Mouse (Mus musculus) frontal cortex, adult 2 months (tissue): Measurements from ENCODE around the gene Drg1. TPM values are rescaled to one million over a fixed set of nuclear protein-coding genes. Genes with fewer than 3 reads are reported as not detected.
"Not testable (repeated sequence)": the region's sequence is repeated elsewhere in the genome, so short reads cannot be mapped to it uniquely, and the experiment has no call there.

Experiments
- DNase-seq, 2 experiments: peaks; one replicate each; pipeline ENCODE4 v3.0.0; 2022; ENCODE audit warnings: low spot score in 1 of 2; ENCODE audit errors: extremely low spot score in 1 of 2
- polyA plus RNA-seq: library from polyadenylated mRNA; depleted of rRNA; stranded (reverse); fragments of >200 nt; gene quantifications from 2 replicates; pipeline ENCODE4 v1.2.3, GENCODE M21; 2012; rRNA removed

The Drg1 gene
- polyA plus RNA-seq, 1 experiment, result 86.1 TPM

- not testable (repeated sequence) for DNase-seq
Observed at GRCm38 (mm10) chr11:3145359-3146165, 120.7 kb downstream of the Drg1 start.

- not testable (repeated sequence) for DNase-seq
Observed at GRCm38 (mm10) chr11:3143984-3144383, 122.2 kb downstream of the Drg1 start.

- peak; percentile 67 to 90 for DNase-seq
Observed at GRCm38 (mm10) chr11:3142413-3142812, 123.8 kb downstream of the Drg1 start.

- not testable (repeated sequence) for DNase-seq
Observed at GRCm38 (mm10) chr11:3140967-3141535, 125.2 kb downstream of the Drg1 start.

- DNase-seq, result not testable (repeated sequence)
Observed at GRCm38 (mm10) chr11:3138323-3138722, 127.9 kb downstream of the Drg1 start.

Other genes starting within 250 kb of the Drg1 start
- gene Sfi1, start 73.0 kb downstream of the Drg1 start, polyA plus RNA-seq, result 32.7 and 36.6 TPM in 2 replicates
- gene Eif4enif1, start 64.0 kb downstream of the Drg1 start, polyA plus RNA-seq, result 55.0 and 55.6 TPM in 2 replicates
- gene Patz1, start 22.5 kb upstream of the Drg1 start, polyA plus RNA-seq, result 33.0 and 33.9 TPM in 2 replicates
- gene Pik3ip1, start 64.0 kb upstream of the Drg1 start, polyA plus RNA-seq, result 43.9 and 45.8 TPM in 2 replicates
- gene Limk2, start 142.8 kb upstream of the Drg1 start, polyA plus RNA-seq, result 179 TPM in 2 replicates
- gene Rnf185, start 185.9 kb upstream of the Drg1 start, polyA plus RNA-seq, result 29.5 and 31.6 TPM in 2 replicates
- 3.1 TPM in 2 replicates for gene Pla2g3, start 221.9 kb upstream of the Drg1 start, polyA plus RNA-seq
- 147 and 157 TPM in 2 replicates for gene Inpp5j, start 238.4 kb upstream of the Drg1 start, polyA plus RNA-seq
- 344 and 400 TPM in 2 replicates for gene Selenom, start 248.3 kb upstream of the Drg1 start, polyA plus RNA-seq